Mouse (Mus musculus) olfactory bulb, adult 2 months (tissue): ENCODE measurements around the gene Cfap221. TPM values are rescaled to one million over a fixed set of nuclear protein-coding genes. Genes with fewer than 3 reads are reported as not detected.

Experiments used
- H3K27ac ChIP-seq: fragments of 200-500 bp; 2 replicates; pipeline ENCODE4 v1.5.1; 2012; ENCODE audit warnings: low read depth, low read length; ENCODE audit not compliant: insufficient read depth
- H3K4me1 ChIP-seq: fragments of 200-500 bp; 2 replicates; pipeline ENCODE4 v1.6.1; 2012; ENCODE audit warnings: low read length; ENCODE audit not compliant: control insufficient read depth, insufficient read depth
- H3K4me3 ChIP-seq: fragments of 200-500 bp; 2 replicates; pipeline ENCODE4 v1.5.1; 2012; ENCODE audit warnings: mild to moderate bottlenecking, low read depth, low read length, moderate library complexity; ENCODE audit not compliant: insufficient read depth
- CTCF ChIP-seq: fragments of 200-500 bp; IDR thresholded peaks from 2 replicates; pipeline ENCODE4 v1.5.1; 2012; ENCODE audit warnings: low read depth, mild to moderate bottlenecking, low read length, moderate library complexity; ENCODE audit not compliant: insufficient read depth
- POLR2A ChIP-seq: fragments of 200-500 bp; IDR thresholded peaks from 2 replicates; pipeline ENCODE4 v1.6.1; 2012; ENCODE audit warnings: mild to moderate bottlenecking, low read depth, low read length, moderate library complexity; ENCODE audit not compliant: insufficient read depth
- WGBS: fragments of 180-500 bp; shearing (Covaris S2); methylation state at CpG from one replicate; pipeline ENCODE4 v1.1.7; 2018; 5-methylcytosine and 5-hydroxymethylcytosine counted together
- polyA plus RNA-seq: library from polyadenylated mRNA; stranded (reverse); fragments of >200 nt; gene quantifications from 2 replicates; pipeline ENCODE4 v1.2.4, GENCODE M21; 2012; ENCODE audit warnings: low replicate concordance; ENCODE audit not compliant: missing spikeins, insufficient read depth, insufficient read length

Cfap221 gene
- polyA plus RNA-seq, 1 experiment = not detected

- TF ChIP-seq POLR2A (no peak), CTCF (no peak)
- H3K4me1 ChIP-seq = no peaks in the 10 kb centered on the region
- 67% methylated on average over 12 of the region's 12 CpGs for WGBS
- H3K4me3 ChIP-seq = no peak overlapping the region
- H3K27ac ChIP-seq = no peak overlapping the region
These were observed 31.1 kb downstream of the Cfap221 start for GRCm38 (mm10) chr1:119965804-119966514.

- Histone ChIP-seq H3K4me3 (no peak overlapping the region), H3K27ac (no peak overlapping the region), H3K4me1 (no peaks in the 10 kb centered on the region)
- WGBS = 78% methylated on average over 7 of the region's 7 CpGs
- no peak for TF ChIP-seq CTCF
- no peak for TF ChIP-seq POLR2A
These were observed 37.1 kb downstream of the Cfap221 start for GRCm38 (mm10) chr1:119959920-119960319.

GRCm38 (mm10) chr1:119959464-119959863 is 37.6 kb downstream of the Cfap221 start:
- H3K4me3 ChIP-seq = no peak overlapping the region
- 92% methylated on average over 4 of the region's 4 CpGs for WGBS
- H3K4me1 ChIP-seq = no peaks in the 10 kb centered on the region
- TF ChIP-seq POLR2A (no peak), CTCF (no peak)
- no peak overlapping the region for H3K27ac ChIP-seq

GRCm38 (mm10) chr1:119957716-119958222 is 39.3 kb downstream of the Cfap221 start:
- TF ChIP-seq CTCF = no peak
- no peak for TF ChIP-seq POLR2A
- no peak overlapping the region for H3K4me3 ChIP-seq
- H3K4me1 ChIP-seq = no peaks in the 10 kb centered on the region
- H3K27ac ChIP-seq = no peak overlapping the region
- 48% methylated on average over 9 of the region's 9 CpGs for WGBS

- H3K27ac ChIP-seq = no peak overlapping the region
- no peak overlapping the region for H3K4me3 ChIP-seq
- no peak for TF ChIP-seq CTCF
- no peak for TF ChIP-seq POLR2A
- H3K4me1 ChIP-seq = no peaks in the 10 kb centered on the region
- 72% methylated on average over 2 of the region's 2 CpGs for WGBS
These were observed 42.4 kb downstream of the Cfap221 start for GRCm38 (mm10) chr1:119954680-119955079.

GRCm38 (mm10) chr1:119953456-119953855 is 43.6 kb downstream of the Cfap221 start:
- TF ChIP-seq CTCF (no peak), POLR2A (no peak)
- Histone ChIP-seq H3K4me3 (no peak overlapping the region), H3K27ac (no peak overlapping the region), H3K4me1 (no peaks in the 10 kb centered on the region)
- WGBS = 88% methylated on average over 9 of the region's 9 CpGs

GRCm38 (mm10) chr1:119950086-119950485 is 46.9 kb downstream of the Cfap221 start:
- Histone ChIP-seq H3K27ac (no peak overlapping the region), H3K4me3 (no peak overlapping the region), H3K4me1 (no peaks in the 10 kb centered on the region)
- no peak for TF ChIP-seq CTCF
- TF ChIP-seq POLR2A = no peak
- 95% methylated on average over 8 of the region's 8 CpGs for WGBS

- WGBS = 44% methylated on average over 7 of the region's 7 CpGs
- TF ChIP-seq CTCF (no peak), POLR2A (no peak)
- H3K27ac ChIP-seq = no peak overlapping the region
- no peaks in the 10 kb centered on the region for H3K4me1 ChIP-seq
- no peak overlapping the region for H3K4me3 ChIP-seq
These were observed 60.2 kb downstream of the Cfap221 start for GRCm38 (mm10) chr1:119936861-119937260.

- 89% methylated on average over 4 of the region's 4 CpGs for whole genome bisulfite sequencing
- no peak overlapping the region for H3K4me3 ChIP-seq
- no peak for TF ChIP-seq POLR2A
- no peaks in the 10 kb centered on the region for H3K4me1 ChIP-seq
- H3K27ac ChIP-seq = no peak overlapping the region
These were observed 65.4 kb downstream of the Cfap221 start for GRCm38 (mm10) chr1:119931421-119932150.
